Comparison of ENCODE assay signal across 26 mouse cellular contexts in genomic region chr14:20245318-20245717, GRCm38 (mm10). TPM values are rescaled to one million over a fixed set of nuclear protein-coding genes. Genes with fewer than 3 reads are reported as not detected.
DNase-seq lines count a peak whose midpoint lies in the region; ATAC-seq and TF ChIP-seq lines count a peak whose summit lies in the region.
"Had no signal": no experiment of that assay in that cellular context is flagged by ENCODE, and none has a peak within 500 bp of the region (broad histone marks: within the 10 kb centered on the region; RNA-seq: fewer than 3 reads in every experiment).

No protein-coding gene starts in this region.

- 44% methylated on average over 2 of the region's 2 CpGs for WGBS in intestine, embryonic 16.5 days

- H3K36me3 ChIP-seq in intestine, embryonic 16.5 days (ENCODE audit: control insufficient read depth, insufficient read depth, low read length) = no peaks in the 10 kb centered on the region
- H3K36me3 ChIP-seq: forebrain, embryonic 15.5 days; hindbrain, embryonic 10.5 days; limb, embryonic 15.5 days; midbrain, embryonic 15.5 days; neural tube, embryonic 13.5 days had no signal

- H3K4me2 ChIP-seq in intestine, embryonic 16.5 days (ENCODE audit: low read depth, low read length) = no peak overlapping the region
- H3K4me2 ChIP-seq: forebrain, embryonic 15.5 days; limb, embryonic 15.5 days; midbrain, embryonic 15.5 days; neural tube, embryonic 13.5 days had no signal

- H3K27me3 ChIP-seq in intestine, embryonic 16.5 days (replicated peaks; ENCODE audit: control insufficient read depth, insufficient read depth, low read length) = no peaks in the 10 kb centered on the region
- H3K27me3 ChIP-seq: forebrain, embryonic 15.5 days; limb, embryonic 15.5 days; midbrain, embryonic 15.5 days; neural tube, embryonic 13.5 days had no signal

- peak; percentile 36 for DNase-seq in adrenal gland, postnatal 14 days
- no peak for DNase-seq in adrenal gland, postnatal 25 days
- peak; percentile 25 to 35 for DNase-seq in heart, postnatal 14 days
- no peak for DNase-seq in heart, postnatal 25 days (ENCODE audit: low spot score)
- peak; percentile 75 for DNase-seq in gastrocnemius, adult 2 months
- no peak for DNase-seq in neural tube, embryonic 10.5 days (ENCODE audit: extremely low spot score, low spot score)
- DNase-seq: cerebellum, adult 8-10 months; cerebellum, postnatal 36 days; kidney, adult 11 months; left cerebral cortex, postnatal 4 days had no signal

- H3K4me1 ChIP-seq in intestine, embryonic 16.5 days (ENCODE audit: control insufficient read depth, insufficient read depth, low read length) = 0 out of 2 replicates have a peak, but pooled peaks cover 3% of the 10 kb centered on the region
- H3K4me1 ChIP-seq: forebrain, embryonic 15.5 days; limb, embryonic 15.5 days; midbrain, embryonic 15.5 days; neural tube, embryonic 13.5 days had no signal

- H3K9ac ChIP-seq in intestine, embryonic 16.5 days (ENCODE audit: low read depth, low read length) = no peak overlapping the region
- H3K9ac ChIP-seq: forebrain, embryonic 15.5 days; limb, embryonic 15.5 days; midbrain, embryonic 15.5 days; neural tube, embryonic 13.5 days had no signal

- peak; percentile 53 for ATAC-seq in intestine, embryonic 16.5 days
- ATAC-seq in cerebellum, adult (ENCODE audit: insufficient number of reproducible peaks, low FRiP score, low TSS enrichment) = no peak
- ATAC-seq: CD4-positive, CD25-positive, alpha-beta regulatory T cell, adult 4 months; forebrain, embryonic 15.5 days; hindbrain, embryonic 16.5 days; midbrain, embryonic 15.5 days had no signal

- intact Hi-C loops in heart, postnatal 14 days (cut with DNase I) = no loop called here
- intact Hi-C loops in heart, postnatal 25 days (cut with DNase I) = no loop called here
- intact Hi-C loops in gastrocnemius, adult 2 months (cut with DNase I) = no loop called here

- H3K4me3 ChIP-seq in gastrocnemius, adult 2 months = no peak overlapping the region
- H3K4me3 ChIP-seq in intestine, embryonic 16.5 days (ENCODE audit: low read length) = no peak overlapping the region
- H3K4me3 ChIP-seq: forebrain, embryonic 15.5 days; hindbrain, embryonic 10.5 days; limb, embryonic 15.5 days; midbrain, embryonic 15.5 days; neural tube, embryonic 13.5 days had no signal

- no peak overlapping the region for H3K27ac ChIP-seq in gastrocnemius, adult 2 months
- no peak overlapping the region for H3K27ac ChIP-seq in intestine, embryonic 16.5 days (ENCODE audit: low read length)
- H3K27ac ChIP-seq: forebrain, embryonic 15.5 days; hindbrain, embryonic 10.5 days; kidney, postnatal 0 days; limb, embryonic 15.5 days; macrophage; midbrain, embryonic 15.5 days; neural tube, embryonic 13.5 days; stomach, postnatal 0 days had no signal

- no peak for TF ChIP-seq CTCF in gastrocnemius, adult 2 months (IDR thresholded peaks at IDR 0.05)

- no peaks in the 10 kb centered on the region for H3K9me3 ChIP-seq in intestine, embryonic 16.5 days (ENCODE audit: control insufficient read depth, low read length)
- H3K9me3 ChIP-seq: forebrain, embryonic 15.5 days; limb, embryonic 15.5 days; midbrain, embryonic 15.5 days; neural tube, embryonic 13.5 days had no signal

RNA-seq across cellular contexts. Expression of gene Kcnk16, which starts 23.7 kb away (rescaled TPM):
- not detected in 2 replicates for total RNA-seq in adrenal gland, postnatal 14 days (2021)
- total RNA-seq in adrenal gland, postnatal 25 days (2021) = not detected in 2 replicates
- total RNA-seq in heart, postnatal 14 days (2021) = not detected
- total RNA-seq in heart, postnatal 25 days (2021) = not detected
- total RNA-seq in gastrocnemius, adult 2 months (2021) = not detected
- polyA plus RNA-seq in intestine, embryonic 16.5 days (2015; fragmentation: Nextera tagmentation; extraction: Ambion mirVana) = 5.6 and 5.7 TPM in 2 replicates
- total RNA-seq: granulocyte monocyte progenitor cell, adult 5-6 weeks; layer of hippocampus, postnatal 10 days; left cerebral cortex, adult 8-10 months; left cerebral cortex, postnatal 4 days had no signal
- polyA plus RNA-seq: CD4-positive, CD25-positive, alpha-beta regulatory T cell, adult 4 months; forebrain, embryonic 15.5 days; heart, embryonic 14.5 days; kidney, postnatal 0 days; macrophage; midbrain, embryonic 15.5 days had no signal

RNA-seq across cellular contexts. Expression of gene Nudt13, which starts 49.2 kb away (rescaled TPM):
- 49.0 and 51.9 TPM in 2 replicates for total RNA-seq in adrenal gland, postnatal 14 days (2021)
- total RNA-seq in adrenal gland, postnatal 25 days (2021) = 41.4 and 59.6 TPM in 2 replicates
- 10 to 100 TPM; 25.7 to 35.1 TPM for total RNA-seq in heart, postnatal 14 days (2021)
- 10 to 100 TPM; 27.6 to 33.6 TPM for total RNA-seq in heart, postnatal 25 days (2021)
- total RNA-seq in gastrocnemius, adult 2 months (2021) = 10 to 100 TPM; 26.9 to 32.3 TPM
- polyA plus RNA-seq in intestine, embryonic 16.5 days (2015; fragmentation: Nextera tagmentation; extraction: Ambion mirVana) = 15.7 and 16.8 TPM in 2 replicates

Comparison
In these comparisons a context has a peak if more than half of its experiments do, and no peak if none do; other contexts are left out.
1. DNase-seq: peak in adrenal gland, postnatal 14 days (single experiment), heart, postnatal 14 days (2 of 2) and gastrocnemius, adult 2 months (single experiment); none in adrenal gland, postnatal 25 days (single experiment), heart, postnatal 25 days (single experiment) and neural tube, embryonic 10.5 days (single experiment).